Mouse (Mus musculus) embryonic fibroblast, embryonic 13.5 days (primary cell): ENCODE measurements at regions not wholly inside any gene's neighbourhood (a gene's known extent, or its start where the extent isn't known, plus 50 kb on each side); places are given as distances from the start of the nearest gene placed in this dataset.

Experiments used
- H3K27ac ChIP-seq: 2 replicates; pipeline ENCODE4 v1.5.1; 2012; ENCODE audit warnings: low read length, control low read depth, inconsistent platforms; ENCODE audit not compliant: insufficient read depth
- H3K4me1 ChIP-seq: 2 replicates; pipeline ENCODE4 v1.6.1; 2011; ENCODE audit warnings: low read length; ENCODE audit not compliant: control insufficient read depth, insufficient read depth
- H3K4me3 ChIP-seq: 2 replicates; pipeline ENCODE4 v1.5.1; 2011; ENCODE audit warnings: mild to moderate bottlenecking, control low read depth, low read length; ENCODE audit not compliant: insufficient read depth
- CTCF ChIP-seq: IDR thresholded peaks from 2 replicates; pipeline ENCODE4 v1.5.1; 2011; ENCODE audit warnings: mild to moderate bottlenecking, control low read depth, low read length, moderate library complexity, borderline replicate concordance; ENCODE audit not compliant: insufficient read depth
- POLR2A ChIP-seq: IDR thresholded peaks from 2 replicates; pipeline ENCODE4 v1.6.1; 2011; ENCODE audit warnings: low read depth, mild to moderate bottlenecking, control low read depth, low read length, moderate library complexity

DNA sequence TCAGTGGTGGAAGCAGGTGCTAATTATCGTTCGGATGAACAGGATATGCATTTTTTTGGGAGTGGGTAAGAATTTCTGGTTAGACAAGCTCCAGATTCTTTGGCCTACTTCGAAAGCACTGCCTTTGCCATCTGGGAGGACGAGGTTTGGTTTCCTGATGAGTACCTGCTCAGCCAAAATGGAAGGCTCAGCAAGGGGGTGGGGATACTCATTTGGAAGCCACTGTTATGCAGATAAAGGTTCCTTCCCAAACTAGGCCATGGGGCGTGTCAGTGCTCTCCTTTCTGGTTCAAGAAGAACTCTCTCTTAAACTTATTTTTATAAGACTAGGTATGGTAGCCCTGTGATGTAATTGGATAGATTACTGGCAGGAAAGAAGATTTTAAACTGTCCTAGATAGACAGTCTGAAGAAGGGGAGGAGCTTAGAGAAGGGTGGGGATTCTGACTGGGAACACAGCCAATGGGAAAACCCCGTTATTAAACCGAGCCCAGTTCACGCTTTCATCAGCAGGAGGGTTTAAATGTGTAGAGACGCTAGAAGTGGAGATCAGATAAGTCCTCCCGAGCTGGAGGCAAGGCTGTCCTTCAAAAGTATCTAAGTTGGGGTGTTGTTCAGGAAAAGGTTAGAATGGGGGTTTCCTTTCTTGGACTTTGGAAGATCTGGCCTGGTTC is 119.7 kb upstream of the Bmp2 start:
- Histone ChIP-seq H3K27ac (no peak overlapping the region), H3K4me3 (no peak overlapping the region)
- TF ChIP-seq CTCF (no peak), POLR2A (no peak)

DNA sequence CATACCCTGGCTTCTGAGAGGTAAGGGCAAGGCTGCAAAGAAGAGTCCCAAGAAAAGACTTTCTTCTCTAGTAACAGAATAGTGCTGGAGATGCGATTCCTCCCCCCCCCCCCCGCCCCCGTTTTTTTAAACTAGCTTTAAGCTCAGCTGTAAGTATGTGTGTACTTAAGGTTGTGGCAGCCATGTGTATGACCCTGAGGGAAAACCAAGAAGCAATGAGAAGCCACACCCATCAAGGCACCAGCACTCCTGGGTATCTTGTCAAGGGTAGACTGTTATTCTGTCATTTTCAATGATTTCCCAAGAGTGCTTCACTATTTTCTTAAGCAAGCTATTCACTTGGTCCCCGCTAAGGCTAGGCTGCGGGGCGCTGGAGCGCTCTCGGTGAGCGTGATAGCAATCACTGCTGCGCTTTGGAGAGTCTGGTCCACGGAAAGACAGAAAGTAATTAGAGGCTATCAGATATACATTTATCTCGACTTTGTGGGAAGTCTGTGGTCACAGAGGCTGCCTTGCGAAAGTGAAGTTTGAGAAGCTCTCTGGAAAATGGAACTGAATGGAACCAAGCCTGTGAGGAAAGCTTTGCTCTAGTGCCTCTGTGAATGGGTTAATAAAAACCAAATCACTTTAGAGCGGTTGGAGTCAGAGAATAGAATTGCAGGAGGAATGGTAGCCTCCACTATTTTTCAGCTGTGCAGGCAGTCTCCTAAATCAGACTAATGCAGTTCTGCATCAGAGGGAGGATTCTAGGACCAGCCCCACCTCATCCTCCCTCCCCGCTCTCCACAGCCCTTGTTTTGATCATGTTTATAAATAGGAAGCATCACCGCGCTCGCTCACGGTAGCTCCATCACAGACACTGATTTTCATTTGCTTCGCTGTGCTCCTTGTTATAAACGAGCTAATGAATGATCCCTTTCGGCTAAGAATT is 114.8 kb upstream of the Bmp2 start:
- Histone ChIP-seq H3K27ac (no peak overlapping the region), H3K4me3 (no peak overlapping the region), H3K4me1 (peaks cover 2% of the 10 kb centered on the region)
- TF ChIP-seq CTCF, result no peak
- no peak for TF ChIP-seq POLR2A

More for the DNA sequence above, 119.7 kb upstream of the Bmp2 start:
- H3K4me1 ChIP-seq, result no peaks in the 10 kb centered on the region

DNA sequence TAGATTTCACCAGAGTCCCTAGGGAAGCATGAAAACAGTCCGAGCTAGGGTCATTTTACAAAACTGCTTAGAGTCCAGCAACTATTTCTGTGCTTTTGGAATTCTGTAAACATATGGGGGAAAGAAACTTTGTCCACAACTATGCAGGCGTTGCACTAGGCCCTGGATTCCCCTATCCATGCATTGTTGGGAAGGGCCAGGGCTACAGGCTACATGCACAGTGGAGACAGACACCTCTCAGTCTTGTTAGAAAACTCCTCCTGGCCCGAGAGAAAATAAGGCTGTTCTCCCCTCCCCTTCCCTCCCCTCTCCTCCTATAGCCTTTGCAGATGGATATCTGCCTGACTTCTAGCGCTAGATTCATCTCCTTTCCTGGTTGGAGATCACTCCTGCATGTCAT is 113.9 kb upstream of the Bmp2 start:
- Histone ChIP-seq H3K27ac (no peak overlapping the region), H3K4me3 (no peak overlapping the region), H3K4me1 (peaks cover 2% of the 10 kb centered on the region)
- TF ChIP-seq CTCF (no peak), POLR2A (no peak)

DNA sequence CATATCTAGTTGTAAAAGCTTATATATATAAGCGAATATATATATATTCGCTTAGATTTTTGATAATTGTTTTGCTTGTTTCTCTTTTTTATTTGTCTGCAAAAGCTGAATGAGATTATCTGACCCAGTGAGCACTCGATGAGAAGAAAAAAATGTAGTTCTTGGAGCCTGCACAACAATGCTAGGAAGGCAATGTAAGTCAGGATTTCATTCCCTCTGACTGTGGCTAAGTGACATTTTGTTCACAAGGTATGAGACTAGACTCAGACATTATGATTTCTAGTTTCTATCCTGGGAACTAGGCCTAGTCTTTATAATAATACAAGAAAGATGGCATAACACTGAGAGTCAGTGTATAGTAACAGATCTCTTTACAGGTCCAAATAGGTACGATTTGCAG is 108.9 kb upstream of the Bmp2 start:
- Histone ChIP-seq H3K27ac (no peak overlapping the region), H3K4me3 (no peak overlapping the region), H3K4me1 (peaks cover 5% of the 10 kb centered on the region)
- TF ChIP-seq CTCF, result no peak
- no peak for TF ChIP-seq POLR2A

DNA sequence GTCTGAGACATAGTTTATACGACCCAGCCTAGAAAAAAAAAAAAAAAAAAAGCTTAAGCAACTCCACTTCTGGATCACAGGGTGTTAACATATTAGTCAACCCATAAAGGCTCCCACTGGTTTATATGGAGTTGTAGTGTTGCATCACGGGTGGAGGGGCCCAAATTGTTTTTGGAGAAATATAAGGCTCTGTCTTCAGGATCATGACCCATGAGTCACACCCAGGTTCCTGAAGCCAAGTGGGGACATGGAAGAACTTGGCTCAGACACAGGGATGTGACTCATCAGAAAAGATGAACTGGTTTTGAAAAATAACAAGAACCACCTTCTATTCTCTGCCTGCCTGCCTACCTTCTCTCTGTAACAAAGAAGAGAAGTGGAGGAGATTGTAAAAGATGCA is 108.5 kb upstream of the Bmp2 start:
- Histone ChIP-seq H3K27ac (no peak overlapping the region), H3K4me3 (no peak overlapping the region), H3K4me1 (peaks cover 5% of the 10 kb centered on the region)
- TF ChIP-seq CTCF (no peak), POLR2A (no peak)

DNA sequence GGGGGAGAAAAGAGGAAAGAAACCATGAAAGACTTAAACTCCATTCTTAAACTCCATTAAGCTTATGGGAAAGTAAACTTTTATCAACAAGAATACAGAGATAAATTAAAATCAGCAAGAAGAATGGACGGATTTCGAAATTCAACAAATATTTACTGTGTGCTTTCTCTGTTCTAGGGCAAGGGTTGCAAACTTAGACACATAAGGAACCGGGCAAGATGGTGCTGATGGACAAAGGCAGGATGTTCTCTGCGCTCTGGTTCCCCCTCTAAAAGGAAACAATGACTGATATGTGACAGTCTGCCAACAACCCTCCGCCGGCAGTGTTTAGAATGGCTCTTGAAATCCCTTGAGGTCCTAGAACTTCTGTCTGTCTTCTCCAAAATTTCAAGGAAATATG is 99.0 kb upstream of the Bmp2 start:
- no peaks in the 10 kb centered on the region for H3K4me1 ChIP-seq
- no peak overlapping the region for H3K27ac ChIP-seq
- no peak for TF ChIP-seq POLR2A
- no peak for TF ChIP-seq CTCF
- no peak overlapping the region for H3K4me3 ChIP-seq

DNA sequence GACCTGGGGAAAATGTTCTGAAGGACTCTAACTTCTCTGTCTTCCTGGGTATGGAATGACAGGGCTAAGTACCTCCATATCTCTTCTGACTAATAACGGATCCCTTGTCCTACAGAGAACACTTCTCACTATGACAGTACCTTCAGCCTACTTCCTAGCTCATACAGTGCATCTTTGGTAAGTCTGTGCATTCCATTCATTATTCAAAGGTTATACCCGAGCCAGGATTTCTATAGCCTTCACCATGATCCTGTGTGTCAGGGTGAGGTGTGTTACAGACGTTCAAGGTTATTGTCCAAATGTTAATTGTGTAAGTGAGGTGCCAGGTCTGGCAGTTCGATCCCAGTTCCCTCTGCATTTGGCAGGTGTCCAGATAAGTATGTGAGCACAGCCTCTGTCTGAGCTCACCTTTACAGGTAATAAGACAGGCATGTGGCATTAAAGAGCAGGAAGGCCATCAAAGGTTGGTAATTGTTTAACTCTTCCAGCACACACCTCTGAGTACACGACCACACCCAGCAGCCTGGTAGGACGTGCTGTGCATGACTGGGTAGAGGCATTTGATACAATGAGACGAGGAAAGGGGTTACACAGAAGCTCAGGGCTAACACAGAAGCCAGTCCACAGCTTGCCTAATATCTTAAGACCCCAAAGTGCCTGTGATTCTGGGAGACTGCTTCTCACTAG is 96.3 kb upstream of the Bmp2 start:
- H3K4me3 ChIP-seq, result no peak overlapping the region
- no peak overlapping the region for H3K27ac ChIP-seq
- H3K4me1 ChIP-seq, result 0 out of 2 replicates have a peak, but pooled peaks cover under 1% of the 10 kb centered on the region
- no peak for TF ChIP-seq CTCF
- no peak for TF ChIP-seq POLR2A

DNA sequence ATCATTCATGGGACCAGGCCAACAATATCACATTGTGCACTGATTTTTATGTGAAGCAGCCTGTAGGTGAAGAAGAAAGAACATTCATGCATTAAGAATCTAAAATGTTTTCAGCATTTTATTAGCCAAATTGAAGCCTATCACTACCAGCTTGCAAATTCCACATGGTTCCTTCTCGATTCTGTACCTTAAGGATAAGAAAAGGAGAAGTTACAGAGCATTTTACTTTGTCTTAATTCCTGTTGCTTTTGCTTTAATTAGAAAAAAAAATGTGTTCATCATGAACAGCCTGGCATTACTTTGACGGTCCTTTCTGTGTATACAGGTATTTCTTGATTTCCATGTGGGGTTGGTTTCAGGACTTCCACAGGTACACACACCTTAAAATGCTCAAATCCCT is 95.2 kb upstream of the Bmp2 start:
- TF ChIP-seq CTCF (no peak), POLR2A (no peak)
- H3K4me1 ChIP-seq, result 0 out of 2 replicates have a peak, but pooled peaks cover 4% of the 10 kb centered on the region
- H3K27ac ChIP-seq, result no peak overlapping the region
- no peak overlapping the region for H3K4me3 ChIP-seq

DNA sequence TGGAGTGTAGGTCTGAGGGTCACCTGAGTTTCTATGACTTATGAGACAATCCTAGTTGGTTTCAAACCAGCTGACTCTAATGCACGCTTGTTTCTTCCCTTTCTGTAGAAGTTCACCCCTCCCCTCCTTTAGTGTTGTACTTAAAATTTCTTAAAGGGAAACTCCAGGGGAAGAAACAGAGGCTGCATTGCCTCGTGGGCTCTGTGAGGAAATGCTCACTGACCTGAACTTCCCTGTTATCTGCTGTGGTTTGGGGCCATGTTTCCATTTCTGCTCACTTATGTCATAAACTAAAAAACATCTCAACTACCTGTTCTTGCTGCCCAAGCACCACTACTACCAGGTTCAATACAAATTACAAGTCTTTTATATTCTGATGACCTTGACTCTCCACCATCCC is 93.2 kb upstream of the Bmp2 start:
- no peak for TF ChIP-seq CTCF
- TF ChIP-seq POLR2A, result no peak

DNA sequence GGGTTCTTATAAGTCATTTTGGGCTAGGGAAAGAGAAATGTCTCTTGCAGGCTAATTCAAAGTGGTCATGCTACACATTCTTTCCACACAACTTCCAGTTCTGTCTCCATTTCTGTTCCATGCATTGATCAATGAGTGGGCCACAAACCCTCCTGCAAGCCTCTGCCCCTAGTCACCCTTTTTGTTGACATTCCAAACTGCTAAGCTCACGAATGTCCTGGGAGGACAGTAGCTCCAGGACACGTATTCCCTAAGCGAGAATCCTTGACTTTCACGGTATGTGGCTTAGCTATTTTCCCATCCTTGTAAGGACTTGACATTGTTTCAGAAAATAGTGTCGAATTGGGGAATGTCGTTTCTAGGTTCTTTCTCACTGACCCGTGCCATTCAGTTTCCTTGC is 91.1 kb upstream of the Bmp2 start:
- no peak overlapping the region for H3K27ac ChIP-seq
- no peak for TF ChIP-seq POLR2A
- no peak for TF ChIP-seq CTCF
- 0 out of 2 replicates have a peak, but pooled peaks cover 4% of the 10 kb centered on the region for H3K4me1 ChIP-seq
- H3K4me3 ChIP-seq, result no peak overlapping the region

More for the DNA sequence above, 93.2 kb upstream of the Bmp2 start:
- H3K4me1 ChIP-seq, result 0 out of 2 replicates have a peak, but pooled peaks cover 4% of the 10 kb centered on the region
- H3K27ac ChIP-seq, result no peak overlapping the region
- no peak overlapping the region for H3K4me3 ChIP-seq
